Mouse (Mus musculus) embryo, embryonic 11.5 days (tissue): ENCODE results near the gene Gucy2e.

Experiments used
- DNase-seq: peaks from one replicate; pipeline ENCODE4 v3.0.0-alpha.2; 2012; ENCODE audit warnings: low read depth, low spot score

Gene Gucy2e

DNA sequence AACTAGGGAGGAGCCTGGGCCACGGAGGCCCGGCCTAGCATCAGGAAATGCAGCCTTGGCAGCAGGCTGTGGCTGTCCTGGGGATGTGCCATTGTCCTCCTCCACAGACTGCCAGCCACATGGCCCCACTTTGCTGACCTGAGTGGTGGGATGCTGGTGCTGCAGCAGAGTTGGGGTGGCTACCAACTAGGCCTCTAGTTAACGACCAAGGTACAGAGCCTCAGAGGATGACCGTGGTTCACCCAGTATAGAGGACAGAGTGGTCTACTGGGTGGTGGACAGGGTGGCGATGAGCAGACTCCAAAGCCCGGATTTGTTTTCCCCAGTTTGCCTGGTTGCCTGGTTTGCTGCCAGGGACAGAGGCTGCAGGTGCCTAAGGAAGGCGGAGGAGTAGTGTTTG, 62.1 kb downstream of the Gucy2e start:
- no peak for DNase-seq

DNA sequence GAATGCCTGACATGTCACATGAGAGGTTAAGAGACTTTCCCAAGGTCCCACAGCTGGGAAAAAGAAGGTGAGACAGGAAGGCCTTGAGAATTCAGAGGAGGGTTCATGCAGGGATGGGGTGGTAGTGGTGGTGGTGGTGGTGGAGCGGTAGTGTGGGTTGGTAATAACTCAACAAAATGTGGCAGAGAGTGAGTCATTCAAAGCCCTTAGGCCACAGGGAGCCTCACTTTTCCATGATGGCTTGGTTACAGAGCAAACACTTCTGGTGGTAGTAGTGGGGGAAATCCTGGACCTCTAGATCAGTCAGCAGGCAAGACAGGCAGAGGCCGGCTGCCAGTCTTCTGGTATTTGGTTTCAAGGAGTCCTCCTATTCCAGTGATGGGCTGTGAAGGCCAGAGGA, 64.2 kb downstream of the Gucy2e start:
- DNase-seq: no peak

DNA sequence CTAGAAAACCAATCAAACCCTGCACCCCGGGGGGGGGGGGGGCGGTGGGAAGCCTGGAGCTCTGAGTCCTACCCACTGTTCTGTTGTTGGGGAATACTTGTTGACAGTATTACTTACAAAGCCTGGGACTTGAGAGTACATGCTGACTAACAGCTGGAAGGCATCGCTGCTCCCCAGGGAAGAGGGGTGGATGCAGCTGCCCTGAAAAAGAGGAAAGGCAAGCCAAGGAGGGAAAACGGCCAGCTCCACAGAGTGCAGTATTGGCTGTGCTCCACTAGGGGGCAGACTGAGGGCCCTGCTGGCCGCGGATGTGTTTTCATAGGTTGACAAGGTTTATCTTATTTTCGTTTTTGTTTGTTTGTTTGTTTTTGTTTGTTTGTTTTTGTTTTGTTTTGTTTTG, 65.2 kb downstream of the Gucy2e start:
- DNase-seq: peak; percentile 35

DNA sequence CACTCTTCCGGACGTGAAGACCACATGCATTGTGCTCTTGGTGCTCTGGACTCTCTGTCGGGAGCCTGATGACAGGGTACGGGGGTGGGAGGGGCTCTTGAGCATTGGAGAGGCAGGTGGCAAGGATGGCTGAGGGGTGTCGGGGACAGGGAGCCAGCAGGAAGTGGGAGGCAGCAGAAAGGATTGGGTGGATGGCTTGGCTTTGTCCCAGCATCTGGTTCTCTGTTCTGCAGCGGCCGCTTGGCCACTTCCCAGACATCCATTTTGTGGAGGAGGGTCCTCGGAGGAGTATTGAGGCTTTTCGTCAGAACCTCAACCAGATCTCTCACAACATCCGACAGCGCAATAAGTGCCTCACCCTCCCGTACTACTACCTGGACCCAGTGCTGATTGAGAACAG, 67.5 kb downstream of the Gucy2e start:
- DNase-seq: no peak
